Mouse (Mus musculus): ENCODE measurements around the gene Gm49416. TPM values are rescaled to one million over a fixed set of nuclear protein-coding genes. Genes with fewer than 3 reads are reported as not detected.
A peak's percentile ranks its signal among the peaks of the same experiment; 100 is the strongest.

Gm49416 gene
- polyA plus RNA-seq, 1 experiment: 1.2 TPM

GRCm38 (mm10) chr19:8919684-8920072 is 31.0 kb downstream of the Gm49416 start:
- H3K27ac ChIP-seq (ENCODE audit: insufficient read depth, low read length): peak overlapping the region; percentile 76
- TF ChIP-seq POLR2A (IDR thresholded peaks at IDR 0.05; ENCODE audit: low read depth, low read length): no peak
- TF ChIP-seq CTCF (IDR thresholded peaks at IDR 0.05; ENCODE audit: extremely low read depth, insufficient read depth, insufficient read length, insufficient replicate concordance): no peak
- H3K4me3 ChIP-seq (ENCODE audit: extremely low read depth, insufficient read depth, insufficient read length): no peak overlapping the region
- peaks cover 22% of the 10 kb centered on the region for H3K36me3 ChIP-seq (ENCODE audit: control insufficient read depth, insufficient read depth, low read length)
- no peaks in the 10 kb centered on the region for H3K27me3 ChIP-seq (ENCODE audit: control insufficient read depth, insufficient read depth, low read length)
- DNase-seq (ENCODE audit: low read depth in 1 of 2, low spot score in 2 of 2): no peak
- peaks cover 7% of the 10 kb centered on the region for H3K4me1 ChIP-seq (ENCODE audit: control insufficient read depth, insufficient read depth, insufficient read length)
- WGBS: 61% methylated on average over 6 of the region's 6 CpGs

GRCm38 (mm10) chr19:8920073-8920736 is 31.5 kb downstream of the Gm49416 start, which contains the start of gene B3gat3:
TSS of gene B3gat3 (plus strand) at chr19:8920374.
- H3K36me3 ChIP-seq (ENCODE audit: control insufficient read depth, insufficient read depth, low read length): peaks cover 17% of the 10 kb centered on the region
- WGBS: 1% methylated on average over 50 of the region's 50 CpGs
- peak in 1 of 2 experiments; percentile 83 for DNase-seq (ENCODE audit: low read depth in 1 of 2, low spot score in 2 of 2)
- no peaks in the 10 kb centered on the region for H3K27me3 ChIP-seq (ENCODE audit: control insufficient read depth, insufficient read depth, low read length)
- H3K4me3 ChIP-seq (ENCODE audit: extremely low read depth, insufficient read depth, insufficient read length): peak within 1 kb of the TSS; percentile 87
- H3K27ac ChIP-seq (ENCODE audit: insufficient read depth, low read length): peak within 1 kb of the TSS; percentile 76
- peaks cover 7% of the 10 kb centered on the region for H3K4me1 ChIP-seq (ENCODE audit: control insufficient read depth, insufficient read depth, insufficient read length)
- peak; percentile 61 for TF ChIP-seq POLR2A (IDR thresholded peaks at IDR 0.05; ENCODE audit: low read depth, low read length)
- no peak for TF ChIP-seq CTCF (IDR thresholded peaks at IDR 0.05; ENCODE audit: extremely low read depth, insufficient read depth, insufficient read length, insufficient replicate concordance)

GRCm38 (mm10) chr19:8920836-8921291 is 32.1 kb downstream of the Gm49416 start:
- Histone ChIP-seq H3K36me3 (ENCODE audit: control insufficient read depth, insufficient read depth, low read length) (peaks cover 13% of the 10 kb centered on the region), H3K4me1 (ENCODE audit: control insufficient read depth, insufficient read depth, insufficient read length) (peaks cover 7% of the 10 kb centered on the region), H3K27me3 (ENCODE audit: control insufficient read depth, insufficient read depth, low read length) (no peaks in the 10 kb centered on the region), H3K4me3 (ENCODE audit: extremely low read depth, insufficient read depth, insufficient read length) (peak overlapping the region; percentile 87), H3K27ac (ENCODE audit: insufficient read depth, low read length) (peak overlapping the region; percentile 76)
- TF ChIP-seq CTCF (IDR thresholded peaks at IDR 0.05; ENCODE audit: extremely low read depth, insufficient read depth, insufficient read length, insufficient replicate concordance) (no peak), POLR2A (IDR thresholded peaks at IDR 0.05; ENCODE audit: low read depth, low read length) (no peak)
- no peak for DNase-seq (ENCODE audit: low read depth in 1 of 2, low spot score in 2 of 2)
- WGBS: under 1% methylated on average over 6 of the region's 6 CpGs

- H3K4me1 ChIP-seq (ENCODE audit: control insufficient read depth, insufficient read depth, insufficient read length): peaks cover 10% of the 10 kb centered on the region
- H3K27me3 ChIP-seq (ENCODE audit: control insufficient read depth, insufficient read depth, low read length): no peaks in the 10 kb centered on the region
- no peak overlapping the region for H3K27ac ChIP-seq (ENCODE audit: insufficient read depth, low read length)
- TF ChIP-seq POLR2A (IDR thresholded peaks at IDR 0.05; ENCODE audit: low read depth, low read length) (no peak), CTCF (IDR thresholded peaks at IDR 0.05; ENCODE audit: extremely low read depth, insufficient read depth, insufficient read length, insufficient replicate concordance) (no peak)
- H3K36me3 ChIP-seq (ENCODE audit: control insufficient read depth, insufficient read depth, low read length): peaks cover 10% of the 10 kb centered on the region
- DNase-seq (ENCODE audit: low read depth in 1 of 2, low spot score in 2 of 2): no peak
- H3K4me3 ChIP-seq (ENCODE audit: extremely low read depth, insufficient read depth, insufficient read length): no peak overlapping the region
- 72% methylated on average over 9 of the region's 9 CpGs for WGBS
Measured at GRCm38 (mm10) chr19:8921741-8922140, 33.0 kb downstream of the Gm49416 start.

- WGBS: 35% methylated on average over 2 of the region's 2 CpGs
- Histone ChIP-seq H3K27ac (ENCODE audit: insufficient read depth, low read length) (peak overlapping the region; percentile 72), H3K36me3 (ENCODE audit: control insufficient read depth, insufficient read depth, low read length) (peaks cover 18% of the 10 kb centered on the region), H3K4me3 (ENCODE audit: extremely low read depth, insufficient read depth, insufficient read length) (no peak overlapping the region), H3K4me1 (ENCODE audit: control insufficient read depth, insufficient read depth, insufficient read length) (peaks cover 19% of the 10 kb centered on the region), H3K27me3 (ENCODE audit: control insufficient read depth, insufficient read depth, low read length) (no peaks in the 10 kb centered on the region)
- DNase-seq (ENCODE audit: low read depth in 1 of 2, low spot score in 2 of 2): peak in 1 of 2 experiments; percentile 50
- no peak for TF ChIP-seq POLR2A (IDR thresholded peaks at IDR 0.05; ENCODE audit: low read depth, low read length)
- no peak for TF ChIP-seq CTCF (IDR thresholded peaks at IDR 0.05; ENCODE audit: extremely low read depth, insufficient read depth, insufficient read length, insufficient replicate concordance)
Measured at GRCm38 (mm10) chr19:8926766-8927165, 38.0 kb downstream of the Gm49416 start.

- DNase-seq (ENCODE audit: low read depth in 1 of 2, low spot score in 2 of 2): no peak
- H3K27ac ChIP-seq (ENCODE audit: insufficient read depth, low read length): peak overlapping the region; percentile 89
- no peak overlapping the region for H3K4me3 ChIP-seq (ENCODE audit: extremely low read depth, insufficient read depth, insufficient read length)
- WGBS: 91% methylated on average over 12 of the region's 12 CpGs
- TF ChIP-seq POLR2A (IDR thresholded peaks at IDR 0.05; ENCODE audit: low read depth, low read length) (no peak), CTCF (IDR thresholded peaks at IDR 0.05; ENCODE audit: extremely low read depth, insufficient read depth, insufficient read length, insufficient replicate concordance) (no peak)
- peaks cover 17% of the 10 kb centered on the region for H3K4me1 ChIP-seq (ENCODE audit: control insufficient read depth, insufficient read depth, insufficient read length)
- H3K36me3 ChIP-seq (ENCODE audit: control insufficient read depth, insufficient read depth, low read length): peaks cover 15% of the 10 kb centered on the region
- H3K27me3 ChIP-seq (ENCODE audit: control insufficient read depth, insufficient read depth, low read length): no peaks in the 10 kb centered on the region
Measured at GRCm38 (mm10) chr19:8927891-8928525, 39.3 kb downstream of the Gm49416 start.

Measured in spleen, adult 2 months (tissue).